Mouse (Mus musculus) gastrocnemius, adult 18-20 months (tissue): ENCODE measurements around the gene Scamp3. TPM values are rescaled to one million over a fixed set of nuclear protein-coding genes. Genes with fewer than 3 reads are reported as not detected.

Experiments
- DNase-seq: peaks from one replicate; pipeline ENCODE4 v3.0.0; 2021; ENCODE audit warnings: low spot score
- total RNA-seq, 2 experiments: library from RNA; stranded (reverse); gene quantifications; 2 replicates each; pipeline ENCODE4 v1.2.3; 2021

Gene Scamp3
- total RNA-seq, 2 experiments from 2014 or later = 37.8 to 38.4 TPM

DNA sequence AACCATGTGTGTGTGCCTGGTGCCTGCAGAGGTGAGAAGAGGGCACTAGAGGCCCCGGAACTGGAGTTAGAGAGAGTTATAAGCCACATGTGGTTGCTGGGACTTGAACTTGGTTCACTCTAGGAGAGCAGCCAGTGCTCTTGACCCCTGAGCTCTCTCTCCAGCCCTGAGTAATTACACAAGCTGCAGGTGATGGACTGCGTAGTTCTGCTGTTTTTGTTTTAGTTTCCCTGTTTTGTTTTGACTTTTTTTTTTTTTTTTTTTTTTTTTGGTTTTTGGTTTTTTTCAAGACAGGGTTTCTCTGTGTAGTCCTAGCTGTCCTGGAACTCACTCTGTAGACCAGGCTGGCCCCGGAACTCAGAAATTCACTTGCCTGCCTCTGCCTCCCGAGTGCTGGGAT is 15.5 kb upstream of the Scamp3 start:
- DNase-seq = no peak

DNA sequence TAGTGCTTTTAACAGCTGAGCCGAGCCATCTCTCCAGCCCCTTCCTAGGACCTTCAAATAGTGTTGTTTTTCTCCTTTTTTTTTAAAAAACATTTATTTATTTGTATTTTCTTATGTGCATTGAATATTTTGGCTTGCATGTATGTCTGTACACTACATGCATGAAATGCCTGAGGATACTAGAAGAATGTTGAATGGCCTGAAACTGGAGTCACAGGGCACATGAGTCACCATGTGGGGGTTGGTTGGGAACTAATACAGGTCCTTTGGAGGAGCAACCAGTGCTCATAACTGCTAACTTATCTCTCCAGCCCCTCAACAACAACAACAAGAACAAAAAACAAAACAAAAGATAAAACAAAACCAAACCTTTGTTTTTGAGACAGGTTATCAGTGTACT is 14.2 kb upstream of the Scamp3 start:
- DNase-seq = no peak

DNA sequence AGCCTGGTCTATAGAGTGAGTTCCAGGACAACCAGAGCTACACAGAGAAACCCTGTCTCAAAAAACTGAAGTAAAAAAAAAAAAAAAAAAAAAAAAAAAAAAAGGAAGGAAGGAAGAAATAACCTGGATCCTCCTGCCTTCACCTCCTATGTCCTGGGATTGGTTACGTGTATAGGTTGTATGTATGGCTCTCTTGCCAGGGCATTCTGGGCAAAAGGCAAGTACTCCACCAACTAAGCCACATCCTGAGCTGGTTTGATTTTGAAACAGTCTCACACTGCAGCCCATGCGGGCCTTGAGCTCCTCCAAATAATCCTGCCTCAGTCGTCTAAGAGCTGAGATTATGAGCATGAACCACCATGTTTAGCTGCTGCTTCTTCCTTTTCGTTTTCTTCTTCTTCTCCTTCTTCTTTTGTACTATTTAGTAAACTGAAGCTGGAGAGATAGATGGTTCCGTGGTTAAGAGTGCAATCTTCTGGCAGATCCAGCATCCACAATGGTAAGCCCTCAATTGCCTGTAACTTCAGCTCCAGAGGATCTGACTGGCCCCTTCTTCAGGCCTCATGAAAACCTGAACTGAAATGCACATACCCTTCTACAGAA is 13.5 kb upstream of the Scamp3 start:
- no peak for DNase-seq

DNA sequence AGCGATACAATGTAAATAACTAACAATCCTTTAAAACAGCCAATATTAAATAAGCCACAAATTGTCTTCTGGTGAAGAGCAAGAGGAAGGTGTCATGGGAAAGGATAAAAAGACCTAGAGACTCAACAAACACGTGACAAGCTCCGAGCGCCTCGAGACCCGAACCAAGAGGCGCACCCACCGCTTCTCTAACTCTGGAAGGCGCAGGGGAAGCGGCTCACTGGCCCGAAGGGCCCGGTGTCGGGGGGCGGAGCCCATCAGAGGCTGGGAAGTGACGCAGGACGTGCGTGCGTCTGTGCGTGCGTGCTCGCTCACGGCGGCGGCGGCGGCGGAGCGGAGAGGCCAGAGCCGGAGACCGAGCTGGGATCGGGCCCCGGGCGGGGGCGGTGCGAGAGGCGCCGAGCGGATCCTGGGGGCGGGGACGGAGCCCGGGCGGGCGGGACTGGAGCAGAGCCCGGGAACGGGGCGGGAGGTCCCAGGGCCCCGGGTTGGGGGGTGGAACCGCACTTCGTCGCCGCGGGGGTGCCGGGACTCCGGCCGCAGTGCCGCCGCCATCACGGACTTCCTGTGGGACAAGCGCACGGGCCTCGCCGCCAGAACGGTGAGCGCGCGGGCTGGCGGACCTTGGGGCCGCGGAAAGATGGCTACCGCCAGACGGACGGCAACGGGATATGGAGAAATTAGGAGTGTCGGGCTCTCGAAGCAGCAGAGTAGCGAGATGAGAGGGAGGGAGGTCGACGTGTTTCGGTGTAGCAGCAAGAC is 12.6 kb upstream of the Scamp3 start, which contains the start of gene Clk2:
Gene Clk2 (plus strand): TSS at position 290 of the 762 bp plus-strand sequence.
- peak; percentile 96 for DNase-seq

DNA sequence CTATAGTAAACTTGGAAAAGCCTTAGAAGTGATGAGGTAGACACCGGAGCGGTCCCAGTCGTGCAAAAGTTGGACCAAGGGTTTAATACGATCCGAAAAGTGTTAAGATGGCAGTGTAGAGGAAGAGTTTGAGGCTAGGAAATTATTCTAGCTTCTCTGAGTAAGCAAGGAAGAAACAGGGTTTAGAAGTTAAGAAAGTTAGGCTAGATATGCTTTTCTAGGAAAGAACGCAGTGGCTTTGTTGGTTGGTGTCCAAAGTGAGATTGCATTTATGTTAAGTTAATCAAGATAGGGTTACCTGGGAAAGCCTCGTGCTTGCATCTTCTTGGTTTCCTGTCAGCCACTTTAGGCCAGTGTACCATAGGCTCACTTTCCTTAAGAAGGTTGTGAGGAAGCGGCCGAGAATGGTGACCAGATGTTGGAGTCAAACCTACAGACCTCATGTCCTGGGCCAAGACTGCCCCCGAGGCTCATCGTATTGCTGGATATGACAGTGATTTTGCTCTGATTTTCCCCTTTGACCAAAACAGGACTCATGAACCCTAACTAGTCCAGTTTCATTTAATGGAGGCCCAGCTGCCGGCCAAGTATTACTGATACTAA is 11.9 kb upstream of the Scamp3 start:
- no peak for DNase-seq

DNA sequence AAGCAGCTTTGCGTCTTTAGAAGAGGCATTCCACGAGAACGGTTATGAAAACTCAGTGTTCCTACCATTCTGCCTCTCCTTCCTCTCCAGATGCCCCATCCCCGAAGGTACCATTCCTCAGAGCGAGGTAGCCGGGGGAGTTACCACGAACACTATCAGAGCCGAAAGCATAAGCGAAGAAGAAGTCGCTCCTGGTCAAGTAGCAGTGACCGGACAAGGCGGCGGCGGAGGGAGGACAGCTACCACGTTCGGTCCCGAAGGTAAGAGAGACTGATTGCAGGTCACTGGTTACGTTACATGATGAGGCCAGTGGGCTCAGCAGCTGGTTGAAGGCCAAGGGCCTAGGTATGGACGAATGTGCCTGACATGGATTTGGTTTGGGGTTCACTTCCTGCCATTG is 10.3 kb upstream of the Scamp3 start:
- no peak for DNase-seq

DNA sequence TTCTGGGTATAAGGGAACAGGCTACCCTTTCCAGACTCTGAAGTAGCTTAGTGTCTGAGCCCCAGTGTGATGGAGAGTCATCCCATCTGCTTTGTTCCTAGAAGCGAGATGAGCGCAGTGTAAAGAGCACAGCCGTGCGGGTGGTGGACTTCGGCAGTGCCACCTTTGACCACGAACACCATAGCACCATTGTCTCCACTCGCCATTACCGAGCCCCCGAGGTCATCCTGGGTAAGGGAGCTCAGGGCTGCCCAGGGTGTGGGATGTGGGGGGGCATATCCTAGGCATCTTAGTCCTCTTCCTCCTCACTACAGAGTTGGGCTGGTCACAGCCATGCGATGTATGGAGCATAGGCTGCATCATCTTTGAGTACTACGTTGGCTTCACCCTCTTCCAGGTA is 2.4 kb upstream of the Scamp3 start:
- DNase-seq = no peak

DNA sequence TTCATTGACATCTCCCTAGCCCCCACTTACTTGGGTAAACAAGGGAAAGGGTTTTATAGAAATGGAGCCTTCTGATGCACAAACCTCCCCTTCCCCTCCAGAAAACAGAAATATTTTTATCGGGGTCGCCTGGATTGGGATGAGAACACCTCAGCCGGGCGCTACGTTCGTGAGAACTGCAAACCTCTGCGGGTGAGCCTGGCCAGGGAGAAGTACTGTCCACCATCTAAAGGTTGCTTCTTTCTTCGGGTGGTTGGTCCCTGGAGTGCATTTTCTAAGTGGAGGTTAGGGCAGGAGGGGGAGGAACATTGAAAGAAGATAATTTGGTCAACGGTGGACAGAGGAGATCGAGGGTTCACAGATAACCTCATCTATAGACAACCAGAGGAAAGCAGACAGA is 1.7 kb upstream of the Scamp3 start:
- DNase-seq = no peak

DNA sequence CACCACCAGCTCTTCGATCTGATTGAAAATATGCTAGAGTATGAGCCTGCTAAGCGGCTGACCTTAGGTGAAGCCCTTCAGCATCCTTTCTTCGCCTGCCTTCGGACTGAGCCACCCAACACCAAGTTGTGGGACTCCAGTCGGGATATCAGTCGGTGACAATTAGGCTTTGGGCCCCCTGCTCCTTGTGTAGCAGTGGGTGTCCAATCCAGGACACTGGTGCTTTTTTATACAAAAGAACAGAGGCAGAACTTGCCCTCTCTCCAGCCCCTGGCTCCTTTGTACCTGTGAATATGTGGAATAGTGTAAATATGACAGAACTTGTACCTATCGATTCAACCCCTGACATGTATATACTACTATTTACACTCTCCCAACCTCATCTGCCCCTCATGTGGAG is 852 bp upstream of the Scamp3 start:
- DNase-seq = no peak

DNA sequence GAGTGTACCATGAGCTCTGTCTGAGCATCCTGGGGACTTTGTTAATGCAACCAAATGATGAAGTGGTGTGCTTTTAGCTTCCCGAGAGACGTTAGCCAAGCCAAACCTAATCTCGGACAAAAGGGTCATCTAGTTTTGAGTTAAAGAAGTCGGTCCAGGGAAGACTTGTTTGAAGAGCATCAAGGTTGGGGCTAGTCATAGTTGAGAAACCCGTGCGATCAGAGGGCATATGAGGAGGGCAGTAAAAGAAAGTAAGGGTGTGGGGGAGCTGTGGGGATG is 773 bp downstream of the Scamp3 start:
- DNase-seq = no peak

DNA sequence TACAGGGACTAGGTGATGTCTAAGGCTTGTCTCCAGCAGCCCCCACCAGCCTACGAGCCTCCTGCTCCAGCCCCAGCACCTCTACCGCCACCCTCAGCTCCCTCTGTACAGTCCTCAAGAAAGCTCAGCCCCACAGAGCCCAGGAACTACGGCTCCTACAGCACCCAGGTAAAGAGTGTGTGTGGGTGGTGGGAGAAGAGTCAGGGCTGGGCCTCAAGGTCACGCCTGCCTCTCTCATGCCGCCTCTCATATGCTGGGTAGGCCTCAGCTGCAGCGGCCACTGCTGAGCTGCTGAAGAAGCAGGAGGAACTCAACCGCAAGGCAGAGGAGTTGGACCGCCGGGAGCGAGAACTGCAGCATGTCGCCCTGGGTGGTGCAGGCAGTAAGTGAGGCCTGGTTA is 1.8 kb downstream of the Scamp3 start:
- no peak for DNase-seq

DNA sequence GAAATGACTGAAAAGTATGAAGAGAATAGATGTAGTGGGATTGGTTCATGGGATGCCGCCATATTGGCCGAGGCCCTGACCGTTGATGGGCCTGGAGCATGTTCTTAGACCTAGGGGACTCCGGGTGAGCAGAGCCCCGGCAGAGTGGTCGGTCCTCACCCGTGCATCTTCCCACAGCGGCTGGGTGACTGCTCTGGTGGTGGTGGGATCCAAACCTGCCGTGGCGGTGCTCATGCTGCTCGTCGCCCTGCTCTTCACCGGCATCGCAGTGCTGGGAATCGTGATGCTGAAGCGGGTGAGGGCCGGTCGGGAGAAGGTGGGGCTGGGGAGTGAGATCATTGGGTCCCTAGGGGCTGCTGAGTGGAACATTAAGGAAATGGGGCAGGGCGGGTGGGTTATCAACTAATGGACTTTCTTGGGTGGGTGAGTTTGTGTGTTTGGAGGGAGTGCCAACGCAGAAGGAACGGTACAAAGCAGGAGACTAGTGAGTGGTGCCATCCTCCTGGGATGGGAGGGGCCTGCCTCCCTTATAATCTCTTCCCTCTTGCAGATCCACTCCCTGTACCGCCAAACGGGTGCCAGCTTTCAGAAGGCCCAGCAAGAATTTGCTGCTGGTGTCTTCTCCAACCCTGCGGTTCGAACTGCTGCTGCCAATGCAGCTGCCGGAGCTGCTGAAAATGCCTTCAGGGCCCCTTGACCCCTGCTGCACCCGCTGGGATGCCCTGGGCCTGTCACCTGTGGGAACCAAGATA is 4.7 kb downstream of the Scamp3 start:
- no peak for DNase-seq

DNA sequence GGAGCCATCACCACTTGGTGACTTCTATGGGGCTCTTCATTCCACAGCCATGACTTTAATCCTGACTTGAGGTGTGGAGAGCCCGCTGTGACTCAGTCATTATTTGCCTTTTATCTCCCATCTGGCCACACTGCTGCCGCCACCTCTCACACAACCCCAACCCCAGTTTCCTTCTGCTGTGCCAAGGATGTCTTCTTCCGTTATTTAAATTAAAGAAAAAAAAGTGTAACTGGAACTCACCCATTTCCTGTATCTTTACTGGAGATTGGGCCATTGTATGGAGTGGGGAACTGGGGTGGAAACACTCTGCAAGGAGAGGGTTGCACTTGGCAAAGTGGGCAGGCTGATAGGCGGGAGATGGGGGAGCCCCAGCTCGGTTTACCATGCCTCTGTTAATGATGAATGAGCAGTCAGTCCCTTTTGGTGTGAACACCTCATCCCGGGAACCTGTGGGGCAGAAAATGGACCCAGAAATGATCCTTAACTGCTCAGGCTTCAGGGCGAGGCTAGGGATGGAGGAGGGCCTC is 5.3 kb downstream of the Scamp3 start:
- no peak for DNase-seq

DNA sequence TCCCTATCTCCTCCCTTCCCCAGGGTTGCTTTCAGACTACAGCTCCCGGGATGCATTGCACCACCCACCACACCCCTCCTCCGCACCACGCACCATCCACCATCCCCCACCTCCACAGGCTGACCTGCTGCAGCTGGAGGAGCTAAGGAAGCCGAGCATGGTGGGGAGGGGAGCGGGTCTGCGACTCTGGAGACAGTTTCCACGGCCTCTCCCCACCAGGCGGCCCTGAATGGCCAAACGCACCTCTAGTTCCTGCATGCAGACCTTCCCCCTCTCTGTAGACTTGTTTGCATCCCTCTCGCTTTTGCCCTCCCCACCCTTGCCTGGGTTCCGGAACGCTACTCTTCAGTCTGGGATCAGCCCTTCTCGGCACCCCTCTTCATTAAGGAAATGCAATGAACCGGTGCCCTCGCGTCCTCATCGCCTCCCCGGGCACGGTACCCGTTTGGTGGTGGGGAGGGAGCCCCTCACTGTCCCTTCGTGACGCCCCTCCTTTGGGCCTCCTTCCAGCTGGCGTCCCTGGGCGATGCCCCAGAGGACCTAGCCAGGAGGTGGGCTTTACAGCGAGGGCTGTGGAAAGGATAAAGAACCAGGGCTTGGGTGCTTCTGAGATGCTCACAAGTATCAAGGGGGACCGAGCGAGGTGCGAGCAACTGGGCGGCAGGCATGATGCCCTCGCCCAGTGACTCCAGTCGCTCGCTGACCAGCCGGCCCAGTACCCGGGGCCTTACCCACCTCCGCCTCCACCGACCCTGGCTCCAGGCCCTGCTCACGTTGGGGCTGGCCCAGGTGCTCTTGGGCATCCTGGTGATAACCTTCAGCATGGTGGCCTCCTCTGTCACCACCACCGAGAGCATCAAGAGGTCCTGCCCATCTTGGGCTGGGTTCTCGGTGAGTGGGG is 6.0 kb downstream of the Scamp3 start, which contains the start of gene Fam189b:
Gene Fam189b (plus strand): TSS at position 86 of the 901 bp plus-strand sequence.
- DNase-seq = peak; percentile 86

DNA sequence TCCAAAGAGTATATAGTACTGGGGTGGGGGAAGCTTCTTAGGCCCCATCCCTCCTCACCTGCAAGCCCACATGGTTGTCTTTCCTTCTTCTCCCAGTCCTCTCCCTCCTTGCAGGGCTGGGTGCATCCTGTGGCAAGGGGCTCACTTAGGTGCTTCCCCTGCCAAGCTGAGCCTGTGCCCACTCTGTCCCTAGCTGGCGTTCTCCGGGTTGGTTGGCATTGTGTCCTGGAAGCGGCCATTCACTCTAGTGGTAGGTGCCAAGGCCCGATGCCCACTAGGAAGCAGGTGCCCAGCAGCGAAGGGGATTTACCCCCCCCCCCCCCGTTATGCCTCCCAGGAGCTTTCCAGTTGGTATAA is 6.7 kb downstream of the Scamp3 start:
- no peak for DNase-seq

DNA sequence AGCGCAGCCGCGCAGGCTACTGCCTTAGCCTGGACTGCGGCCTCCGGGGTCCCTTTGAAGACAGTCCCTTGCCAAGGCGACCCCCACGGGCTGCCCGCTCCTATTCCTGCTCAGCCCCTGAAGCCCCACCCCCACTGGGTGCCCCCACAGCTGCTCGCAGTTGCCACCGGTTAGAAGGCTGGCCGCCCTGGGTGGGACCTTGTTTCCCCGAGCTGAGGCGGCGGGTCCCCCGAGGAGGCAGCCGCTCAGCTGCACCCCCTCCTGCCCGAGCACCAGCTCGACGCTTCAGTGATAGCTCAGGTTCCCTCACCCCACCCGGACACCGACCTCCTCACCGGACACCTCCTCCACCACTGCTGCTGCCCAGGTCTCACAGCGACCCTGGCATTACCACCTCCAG is 9.9 kb downstream of the Scamp3 start:
- no peak for DNase-seq

DNA sequence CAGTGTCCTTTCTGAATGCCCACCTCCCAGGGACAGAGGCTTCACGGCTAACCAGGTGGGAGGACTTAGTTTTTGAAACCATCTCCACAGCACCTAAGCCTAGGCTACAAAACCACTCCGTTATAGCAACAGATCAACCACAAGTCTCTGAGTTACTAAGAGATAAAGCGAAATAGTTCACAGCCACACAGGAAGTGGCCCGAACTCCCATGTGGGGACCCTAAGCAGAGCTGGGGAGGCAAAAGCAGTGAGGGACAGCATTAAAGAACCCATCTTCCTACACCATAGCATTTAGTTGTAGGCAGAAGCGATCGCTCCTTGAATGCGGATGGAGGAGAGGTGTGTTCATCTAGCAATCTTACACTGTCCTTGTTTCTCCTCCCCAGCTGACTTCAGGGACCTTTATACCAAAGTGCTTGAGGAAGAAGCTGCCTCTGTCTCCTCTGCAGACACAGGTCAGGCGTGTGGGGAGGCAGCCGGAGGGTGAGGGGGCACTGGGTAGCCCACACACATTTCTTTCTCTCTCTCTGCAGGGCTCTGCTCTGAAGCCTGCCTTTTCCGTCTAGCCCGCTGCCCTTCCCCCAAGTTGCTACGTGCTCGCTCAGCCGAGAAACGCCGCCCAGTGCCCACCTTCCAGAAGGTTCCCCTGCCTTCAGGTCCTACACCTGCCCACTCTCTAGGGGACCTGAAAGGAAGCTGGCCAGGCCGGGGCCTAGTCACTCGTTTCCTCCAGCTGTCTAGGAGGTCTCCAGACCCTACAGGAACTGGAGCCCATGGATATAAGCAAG is 10.6 kb downstream of the Scamp3 start:
- no peak for DNase-seq

DNA sequence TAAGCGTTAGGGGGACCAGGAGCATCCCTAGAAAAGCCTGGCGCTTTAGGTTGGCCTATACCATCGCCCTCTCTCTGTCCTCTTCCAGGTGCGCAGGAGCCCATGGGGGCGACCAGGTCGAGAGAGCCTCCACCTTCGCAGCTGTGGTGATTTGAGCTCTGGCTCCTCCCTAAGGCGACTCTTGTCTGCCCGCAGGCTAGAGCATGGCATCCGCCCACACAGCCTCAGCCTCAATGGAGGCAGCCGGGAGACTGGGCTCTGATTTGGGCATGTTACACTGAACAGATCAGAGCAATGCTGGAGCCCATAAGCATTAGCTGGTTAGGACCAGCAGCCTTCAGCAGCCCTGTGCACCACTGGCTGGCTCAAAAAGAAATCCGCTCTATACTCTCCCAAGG is 11.2 kb downstream of the Scamp3 start:
- no peak for DNase-seq

DNA sequence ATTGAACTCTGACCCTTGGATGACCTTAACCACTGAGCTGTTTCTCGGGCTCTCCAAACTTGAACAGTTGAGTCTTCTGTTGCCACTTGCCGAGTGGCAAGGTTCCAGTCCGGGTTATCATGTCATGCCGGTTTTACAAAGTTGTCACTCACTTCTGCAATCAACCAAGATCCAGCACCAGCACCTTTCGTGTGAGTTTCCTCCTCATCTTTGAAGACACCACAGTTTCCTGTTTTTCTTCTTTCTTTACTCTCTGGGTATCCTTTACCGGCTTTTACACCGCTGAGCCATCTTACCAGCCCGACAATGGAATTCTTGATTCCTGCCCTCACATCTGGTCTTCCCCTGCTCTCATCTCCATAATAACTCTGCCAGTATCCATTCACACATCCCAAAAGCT is 13.2 kb downstream of the Scamp3 start:
- DNase-seq = no peak

DNA sequence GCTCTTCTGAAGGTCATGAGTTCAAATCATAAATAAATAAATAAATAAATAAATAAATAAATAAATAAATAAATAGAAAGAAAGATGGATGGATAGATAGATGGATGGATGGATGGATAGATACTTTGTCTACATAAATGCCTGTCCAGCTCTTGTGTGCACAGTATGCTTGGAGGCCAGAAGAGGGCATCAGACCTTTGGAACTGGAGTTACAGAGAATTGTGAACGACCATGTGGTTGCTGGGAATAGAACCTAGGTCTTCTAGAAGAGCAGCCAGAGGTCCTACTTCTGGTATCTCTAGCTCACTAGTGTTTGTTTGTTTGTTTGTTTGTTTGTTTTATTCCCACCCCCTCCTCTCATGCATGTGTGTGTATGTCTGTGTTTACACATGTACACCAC is 16.1 kb downstream of the Scamp3 start:
- DNase-seq = no peak
